Mouse (Mus musculus) liver, adult (tissue): ENCODE measurements around the gene Serpinb2.

Experiments used
- GATA4 ChIP-seq: IDR thresholded peaks from 2 replicates; pipeline ENCODE4 v1.6.1; 2014; ENCODE audit warnings: mild to moderate bottlenecking, low read length; ENCODE audit not compliant: insufficient replicate concordance

Serpinb2 gene

DNA sequence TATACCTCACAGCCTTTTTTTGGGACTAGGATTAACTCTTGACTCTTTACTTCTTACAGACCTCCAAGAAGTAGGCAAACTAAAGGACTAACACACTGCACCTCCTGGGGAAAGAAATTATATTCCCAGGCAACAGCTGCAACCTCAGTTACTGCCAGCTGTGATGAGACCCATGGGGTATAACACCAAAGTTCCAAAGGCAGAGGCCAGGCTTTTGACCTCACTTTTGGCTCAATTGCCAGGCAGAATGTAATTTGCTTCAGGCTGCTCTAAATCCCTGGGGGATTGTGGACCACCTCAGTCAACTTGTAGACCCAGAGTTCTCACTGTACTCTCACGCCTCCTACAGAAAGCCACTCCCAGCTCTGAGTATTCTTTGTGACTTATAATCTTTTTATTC lies 26.2 kb downstream of the Serpinb2 start:
- no peak for TF ChIP-seq GATA4

DNA sequence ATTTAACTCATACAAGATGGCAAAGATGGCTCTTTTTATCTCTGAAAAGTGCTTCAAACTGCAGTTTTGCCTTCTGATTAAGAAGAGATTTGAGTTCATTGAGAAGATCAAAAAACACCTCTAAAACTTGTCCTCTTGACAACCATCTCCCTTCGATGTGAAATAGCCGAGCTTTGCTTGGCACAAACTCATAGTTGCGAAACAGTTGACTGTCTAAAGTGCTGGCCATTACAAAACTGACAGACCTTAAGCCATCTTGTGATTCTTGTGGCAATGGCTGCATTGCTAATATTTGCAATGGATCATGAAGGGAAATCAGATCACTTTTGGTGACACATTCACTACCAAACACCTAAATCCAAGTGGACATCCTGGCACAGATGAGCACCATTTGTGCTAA lies 48.3 kb downstream of the Serpinb2 start:
- no peak for TF ChIP-seq GATA4

DNA sequence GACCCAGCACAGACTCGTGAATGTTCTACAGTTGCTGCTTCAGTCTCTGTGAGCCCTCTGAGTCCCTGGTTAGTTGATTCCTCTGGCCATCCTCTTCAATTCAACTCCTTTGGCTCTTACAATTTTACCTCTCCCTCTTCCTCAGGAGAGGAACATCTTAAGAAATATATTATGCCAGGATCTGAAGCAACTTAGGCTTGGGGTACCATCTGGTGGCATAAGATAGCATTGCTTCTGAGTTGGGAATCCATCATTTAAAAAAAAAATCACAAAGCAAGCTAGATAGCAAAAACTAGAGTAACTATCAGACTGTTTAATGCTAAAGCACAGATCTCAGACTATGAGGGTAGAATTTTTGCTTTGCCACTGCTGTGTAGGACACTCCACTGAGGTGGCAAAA lies 50.9 kb downstream of the Serpinb2 start:
- TF ChIP-seq GATA4, result no peak

DNA sequence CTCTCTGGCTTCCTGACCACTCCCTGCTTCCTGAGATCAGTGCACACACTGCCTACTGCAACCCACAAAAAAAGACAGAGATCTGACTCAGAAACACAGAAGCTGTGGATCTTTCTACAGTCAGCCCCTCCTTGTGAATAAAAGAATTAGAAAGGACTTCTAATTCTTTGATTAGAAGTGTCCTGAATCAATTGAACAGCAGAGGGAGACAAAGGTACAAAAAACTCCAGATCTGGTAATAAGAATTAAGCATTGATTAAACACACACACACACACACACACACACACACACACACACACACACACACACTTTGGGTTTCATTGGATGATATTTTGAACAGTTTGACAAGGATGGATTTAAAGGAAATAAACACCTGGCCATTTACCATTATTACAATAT lies 54.4 kb downstream of the Serpinb2 start:
- no peak for TF ChIP-seq GATA4

DNA sequence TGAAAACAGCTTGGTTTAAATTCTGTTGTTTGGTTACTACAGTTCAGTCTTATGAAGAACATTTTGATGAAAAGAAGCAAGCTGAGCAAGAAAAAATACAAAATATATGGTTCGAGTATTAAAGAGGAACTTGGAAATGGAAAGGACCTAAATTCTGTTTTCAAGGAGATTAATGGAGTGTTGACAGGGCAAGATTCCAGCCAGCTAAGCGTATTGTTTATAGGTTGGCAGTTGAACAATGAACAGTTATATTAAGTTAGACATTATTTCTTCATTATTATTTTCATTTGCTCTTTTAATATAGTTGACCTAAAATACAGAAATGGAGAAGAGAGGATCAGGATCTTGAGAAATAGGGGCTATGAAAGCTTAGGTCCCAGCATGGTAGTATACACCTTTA lies 64.9 kb downstream of the Serpinb2 start:
- no peak for TF ChIP-seq GATA4

DNA sequence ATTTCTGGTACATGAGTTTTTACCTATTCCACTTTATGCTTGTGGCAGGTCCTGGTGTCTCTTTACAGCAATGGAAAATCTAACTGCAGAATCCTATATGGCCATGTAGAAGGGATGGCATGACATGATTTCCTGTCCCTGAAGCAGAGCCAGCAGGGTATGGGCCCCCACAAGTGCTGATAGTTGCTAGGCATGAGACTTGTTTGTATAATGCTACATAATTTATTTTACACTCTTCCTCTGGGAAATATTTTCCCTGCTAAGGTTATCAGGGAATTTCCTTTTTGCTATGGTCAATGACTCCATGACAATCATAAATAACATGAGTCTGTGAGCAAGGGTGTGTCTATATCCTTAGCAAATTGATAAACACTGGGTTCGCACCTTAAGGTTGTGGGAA lies 66.3 kb downstream of the Serpinb2 start:
- no peak for TF ChIP-seq GATA4

DNA sequence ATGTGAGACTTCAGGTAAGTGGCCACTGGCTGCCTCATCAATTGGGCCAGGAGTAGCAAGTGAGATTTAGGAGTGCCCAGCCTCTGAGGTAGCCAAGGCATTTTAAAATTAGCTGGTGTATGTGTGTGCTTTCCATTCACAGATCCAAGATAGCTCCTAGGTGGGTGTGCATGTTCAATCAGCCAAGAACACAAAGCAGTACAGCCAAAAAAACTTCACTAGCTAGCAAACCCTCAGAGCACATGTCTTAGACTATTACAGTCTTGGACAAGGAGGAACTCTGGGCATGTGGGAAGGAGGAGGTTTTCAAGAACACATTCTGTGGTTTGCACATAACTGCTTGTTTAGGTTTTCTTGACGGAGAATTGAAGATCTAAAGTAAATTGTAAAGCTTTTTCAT lies 70.0 kb downstream of the Serpinb2 start:
- TF ChIP-seq GATA4, result no peak

DNA sequence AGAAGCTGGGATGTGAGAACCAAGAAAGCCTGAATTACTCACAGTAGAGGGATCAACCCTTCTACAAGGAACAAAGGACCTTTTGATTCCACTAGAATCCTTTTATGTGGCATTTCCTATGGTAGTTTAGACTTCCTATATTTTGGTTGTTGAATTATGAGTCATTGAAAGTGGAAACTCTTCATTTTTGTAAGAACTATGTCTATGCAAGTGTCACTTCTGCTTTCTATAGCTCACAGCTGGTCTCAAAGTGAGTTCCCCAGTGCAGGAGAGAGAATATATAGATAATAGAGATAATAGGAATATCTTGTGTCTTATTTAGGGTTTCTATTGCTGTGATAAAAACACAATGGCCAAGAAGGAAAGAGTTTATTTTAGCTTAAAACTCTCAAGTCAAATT lies 71.7 kb downstream of the Serpinb2 start:
- no peak for TF ChIP-seq GATA4

DNA sequence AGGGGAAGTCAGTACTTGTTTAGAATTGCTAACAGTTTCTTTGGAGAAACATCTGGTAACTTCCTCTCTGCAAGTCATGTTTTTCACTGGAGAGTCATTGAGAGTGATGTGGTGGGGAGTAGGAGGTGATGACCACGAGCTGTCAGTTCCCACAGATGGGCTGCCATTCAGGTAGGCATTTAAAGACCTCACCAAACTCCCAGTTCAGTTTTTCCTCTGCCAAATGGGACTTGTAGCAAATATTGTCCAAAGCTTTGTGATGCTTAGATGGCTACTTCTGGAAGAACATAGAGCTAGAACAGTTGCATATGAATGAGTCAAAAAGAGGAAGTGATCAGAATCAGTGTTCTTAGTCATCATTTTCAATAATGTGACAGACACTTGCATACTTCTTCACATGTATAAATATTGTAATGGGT lies 72.7 kb downstream of the Serpinb2 start:
- TF ChIP-seq GATA4, result no peak

DNA sequence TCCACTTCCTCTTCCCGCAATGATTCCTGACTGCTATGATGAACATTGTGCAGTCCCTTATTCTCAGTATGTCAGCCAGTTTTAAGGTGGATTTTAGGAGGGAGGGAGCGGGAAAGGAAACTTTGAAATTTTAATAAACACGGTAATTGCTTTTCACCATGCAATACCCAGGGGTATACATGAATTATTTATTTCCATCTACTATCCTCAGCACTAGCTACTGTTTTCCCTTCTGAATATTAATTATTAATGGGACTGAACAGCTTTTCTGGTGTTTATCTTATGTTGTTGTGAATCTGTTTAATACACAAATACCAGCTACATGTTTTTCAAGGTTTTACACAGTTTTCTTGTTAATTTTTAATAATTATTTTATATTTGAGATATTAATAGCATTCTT lies 73.7 kb downstream of the Serpinb2 start:
- no peak for TF ChIP-seq GATA4
